Mouse (Mus musculus) right cerebral cortex, postnatal 14 days (tissue): ENCODE measurements around the gene Scgb2b15.
"Not testable (repeated sequence)": the region's sequence is repeated elsewhere in the genome, so short reads cannot be mapped to it uniquely, and the experiment has no call there.

Source experiments
- DNase-seq: peaks from one replicate; pipeline ENCODE4 v3.0.0; 2022

The Scgb2b15 gene

DNA sequence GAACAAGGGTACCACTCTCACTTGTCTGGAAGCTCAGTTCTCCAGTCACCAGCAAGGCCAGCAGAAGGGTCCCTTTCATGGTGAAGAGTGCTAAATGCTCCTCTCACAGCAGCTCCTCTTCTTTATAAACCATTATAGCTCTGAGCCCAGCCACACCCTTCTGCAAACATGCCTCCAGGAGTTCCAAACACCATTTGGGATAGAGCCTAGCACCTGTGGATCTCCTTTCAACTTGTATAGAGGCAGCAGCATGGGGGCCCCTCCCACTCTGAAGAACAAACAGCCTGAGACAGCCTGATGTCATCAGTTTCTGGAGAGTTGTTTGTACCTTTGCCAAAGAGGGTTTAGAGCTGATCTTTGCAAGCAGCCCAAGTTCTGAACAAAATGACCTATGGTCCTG is at the start of gene Scgb2b15:
TSS of gene Scgb2b15 (minus strand) at position 101 of the 400 bp plus-strand sequence.
- not testable (repeated sequence) for DNase-seq

DNA sequence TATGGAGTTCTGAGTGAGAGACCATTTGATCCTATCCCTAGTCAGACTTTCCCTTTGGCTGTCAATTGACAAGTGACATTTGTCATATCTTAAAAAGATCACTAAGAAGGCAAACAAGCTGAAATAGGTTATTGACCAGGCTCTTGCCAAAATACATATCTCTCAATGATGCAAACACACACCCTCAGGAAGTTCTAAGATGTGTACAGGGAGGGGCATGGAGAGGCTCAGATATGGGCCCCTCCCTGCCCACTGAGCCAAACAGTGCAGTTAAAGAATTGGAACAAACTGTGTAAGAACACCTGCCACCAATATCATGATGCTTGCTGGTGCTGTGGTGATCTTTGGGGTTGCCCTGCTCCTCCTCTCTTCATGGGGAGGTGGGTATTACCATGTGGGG is 6.8 kb upstream of the Scgb2b15 start, which contains the start of gene Scgb1b15:
TSS of gene Scgb1b15 (plus strand) at position 301 of the 400 bp plus-strand sequence.
- DNase-seq: not testable (repeated sequence)
